Mouse (Mus musculus): ENCODE results near the gene Serpinb6d.

GRCm38 (mm10) chr13:33720296-33720695 lies 59.1 kb downstream of the Serpinb6d start:
- TF ChIP-seq CTCF (IDR thresholded peaks at IDR 0.05; ENCODE audit: low read depth) (no peak), EP300 (optimal IDR thresholded peaks at IDR 0.05) (no peak)
